Mouse (Mus musculus) C2C12 (cell line): ENCODE data around the gene Gm49673.
"Not testable (repeated sequence)": the region's sequence is repeated elsewhere in the genome, so short reads cannot be mapped to it uniquely, and the experiment has no call there.

Experiments used
- CTCF ChIP-seq: IDR thresholded peaks from one replicate; pipeline ENCODE4 v1.5.1; 2011; ENCODE audit not compliant: control insufficient read depth, insufficient read depth, insufficient read length
- MAX ChIP-seq: IDR thresholded peaks from one replicate; pipeline ENCODE4 v1.6.1; 2011; ENCODE audit warnings: mild to moderate bottlenecking, control low read depth
- MYOD1 ChIP-seq: IDR thresholded peaks from one replicate; pipeline ENCODE4 v1.6.1; 2011; ENCODE audit warnings: low read depth; ENCODE audit not compliant: control insufficient read depth, insufficient read length
- USF1 ChIP-seq: IDR thresholded peaks from one replicate; pipeline ENCODE4 v1.6.1; 2011; ENCODE audit warnings: low read depth, mild to moderate bottlenecking, control low read depth, moderate library complexity

DNA sequence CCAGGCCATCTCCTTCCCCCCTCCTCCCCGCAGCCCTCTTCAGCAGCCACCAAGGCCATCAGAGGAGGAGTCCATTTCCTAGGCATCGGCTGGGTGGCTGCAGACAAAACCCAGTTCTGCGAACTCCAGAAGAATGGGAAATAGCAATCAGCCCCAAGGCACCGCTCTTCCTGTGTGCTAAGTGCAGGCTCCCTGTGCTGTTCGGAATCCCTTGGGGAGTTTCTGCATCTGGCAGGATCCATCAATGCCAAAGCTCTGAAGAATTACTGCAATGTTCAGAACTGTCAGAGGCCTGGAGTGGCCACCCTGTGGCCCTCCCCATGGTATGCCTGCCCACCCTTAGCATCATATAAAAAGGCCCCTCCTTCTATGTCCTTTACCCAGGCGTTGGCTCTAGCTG lies 110.6 kb downstream of the Gm49673 start:
- TF ChIP-seq CTCF, USF1, MAX, MYOD1: not testable (repeated sequence)
